Mouse (Mus musculus) kidney, adult 8-10 months (tissue): Measurements from ENCODE around the gene Rab35.
A peak's percentile ranks its signal among the peaks of the same experiment; 100 is the strongest.

ENCODE experiments used
- DNase-seq, 2 experiments: peaks; one replicate each; pipeline ENCODE4 v3.0.0; 2022

Rab35 gene

GRCm38 (mm10) chr5:115631505-115632357 lies at the start of gene Rab35:
Rab35 (plus strand) TSS chr5:115631908.
- peak; percentile 93 to 95 for DNase-seq

GRCm38 (mm10) chr5:115585616-115586015 lies 46.1 kb upstream of the Rab35 start:
- peak; percentile 63 to 71 for DNase-seq

GRCm38 (mm10) chr5:115586166-115586565 lies 45.5 kb upstream of the Rab35 start:
- no peak for DNase-seq

GRCm38 (mm10) chr5:115586780-115587179 lies 44.9 kb upstream of the Rab35 start:
- DNase-seq, result no peak

DNA sequence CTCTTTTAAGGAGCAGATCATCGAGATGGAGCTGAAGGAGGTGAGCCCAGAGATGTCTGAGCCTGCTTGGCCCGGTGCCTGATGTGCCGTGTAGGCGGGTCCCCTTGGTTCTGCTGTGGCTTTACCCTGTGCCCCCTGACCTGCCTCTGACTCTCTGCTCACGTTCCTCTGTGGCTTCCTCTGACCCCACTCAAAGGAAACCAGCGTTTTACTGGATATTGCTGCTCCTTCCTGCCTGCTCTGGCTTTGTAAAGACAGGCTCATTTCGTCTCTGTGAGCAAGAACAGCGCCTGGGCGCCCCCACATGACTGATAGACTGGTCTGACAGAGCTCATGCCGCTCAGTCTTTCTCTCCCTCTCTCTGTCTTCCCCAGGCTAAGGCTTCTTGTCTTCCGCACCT lies 40.7 kb upstream of the Rab35 start:
- DNase-seq, result no peak

- DNase-seq, result no peak
Measured at GRCm38 (mm10) chr5:115591506-115591905, 40.2 kb upstream of the Rab35 start.

DNA sequence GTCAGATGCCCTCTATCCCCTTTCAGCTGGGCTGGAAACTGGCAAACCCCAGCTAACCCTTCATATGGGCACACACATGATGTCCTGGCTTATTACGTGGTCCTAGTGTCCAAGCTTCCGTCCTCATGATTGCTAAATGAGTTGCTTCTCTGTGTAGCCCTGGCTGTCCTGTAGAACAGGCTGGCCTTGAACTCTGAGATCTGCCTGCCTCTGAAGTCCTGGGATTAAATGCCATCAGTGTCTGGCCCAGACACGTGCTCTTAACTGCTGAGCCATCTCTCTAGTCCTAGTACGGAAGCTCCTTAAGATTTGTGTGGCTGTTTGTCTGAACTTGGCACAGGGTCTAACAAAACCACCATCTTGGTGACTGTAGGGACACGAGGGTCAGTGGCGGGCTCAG lies 28.1 kb upstream of the Rab35 start:
- DNase-seq, result no peak

- no peak for DNase-seq
Measured at GRCm38 (mm10) chr5:115611566-115611965, 20.1 kb upstream of the Rab35 start.

GRCm38 (mm10) chr5:115613332-115613731 lies 18.4 kb upstream of the Rab35 start:
- no peak for DNase-seq

DNA sequence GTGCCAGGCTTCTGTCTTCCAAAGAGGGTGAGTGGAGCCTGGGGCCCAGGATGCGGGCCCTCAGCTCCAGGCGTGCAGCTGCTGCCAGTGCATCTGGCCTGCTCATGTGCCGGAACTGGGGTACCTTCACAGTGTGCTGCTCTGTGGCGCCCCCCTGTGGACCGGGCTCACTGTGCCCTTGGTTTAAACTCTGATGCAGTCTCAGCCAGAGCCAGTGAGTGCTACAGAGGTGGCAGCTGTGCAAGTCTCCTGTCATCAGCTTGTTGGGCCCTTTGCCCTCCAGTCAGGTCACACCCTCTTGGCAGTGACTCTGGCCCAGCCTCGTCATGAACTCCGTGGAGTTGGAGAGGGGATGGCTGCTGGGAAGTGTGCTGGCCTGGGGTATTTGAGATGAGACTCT lies 16.8 kb upstream of the Rab35 start:
- peak in 1 of 2 experiments; percentile 57 for DNase-seq

DNA sequence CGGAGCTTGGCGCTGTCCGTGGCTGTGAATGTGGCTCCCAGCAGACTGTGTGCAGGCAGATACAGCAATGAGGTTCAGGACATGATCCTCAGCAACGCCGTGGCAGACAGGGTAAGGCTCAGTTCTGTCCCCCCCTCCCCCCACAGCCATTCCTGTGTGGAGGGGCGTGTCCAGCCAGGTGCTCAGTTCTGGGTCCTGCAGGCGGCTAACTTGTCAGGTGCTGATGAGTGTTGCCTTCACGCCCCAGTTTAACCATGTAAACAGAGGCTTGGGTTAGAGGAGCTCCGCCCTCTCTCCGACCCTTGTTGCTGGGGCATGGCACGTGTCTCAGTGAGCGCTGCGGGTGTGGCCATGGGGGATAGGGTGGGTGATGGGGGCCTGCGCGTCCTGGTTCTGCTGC lies 12.0 kb upstream of the Rab35 start:
- no peak for DNase-seq

DNA sequence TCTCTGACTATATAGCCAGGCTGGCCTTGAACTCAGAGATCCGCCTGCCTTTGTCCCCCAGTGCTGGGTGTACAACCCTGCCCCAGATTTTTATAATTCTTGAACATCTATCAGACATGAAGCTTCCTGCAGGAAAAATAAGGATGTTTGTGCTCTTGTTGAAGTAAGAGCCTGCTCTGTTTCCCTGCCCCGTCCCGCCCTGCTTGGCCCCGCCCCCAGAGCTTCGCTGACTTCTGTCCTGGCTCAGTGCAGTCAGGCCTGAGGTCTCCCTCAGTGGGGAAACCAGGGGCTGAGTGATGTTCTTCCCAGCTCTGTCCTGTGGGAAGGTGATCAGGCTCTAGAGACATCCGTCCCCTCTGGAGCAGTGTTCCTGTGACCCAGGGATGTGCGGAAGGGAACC lies 9.0 kb upstream of the Rab35 start:
- DNase-seq, result no peak

DNA sequence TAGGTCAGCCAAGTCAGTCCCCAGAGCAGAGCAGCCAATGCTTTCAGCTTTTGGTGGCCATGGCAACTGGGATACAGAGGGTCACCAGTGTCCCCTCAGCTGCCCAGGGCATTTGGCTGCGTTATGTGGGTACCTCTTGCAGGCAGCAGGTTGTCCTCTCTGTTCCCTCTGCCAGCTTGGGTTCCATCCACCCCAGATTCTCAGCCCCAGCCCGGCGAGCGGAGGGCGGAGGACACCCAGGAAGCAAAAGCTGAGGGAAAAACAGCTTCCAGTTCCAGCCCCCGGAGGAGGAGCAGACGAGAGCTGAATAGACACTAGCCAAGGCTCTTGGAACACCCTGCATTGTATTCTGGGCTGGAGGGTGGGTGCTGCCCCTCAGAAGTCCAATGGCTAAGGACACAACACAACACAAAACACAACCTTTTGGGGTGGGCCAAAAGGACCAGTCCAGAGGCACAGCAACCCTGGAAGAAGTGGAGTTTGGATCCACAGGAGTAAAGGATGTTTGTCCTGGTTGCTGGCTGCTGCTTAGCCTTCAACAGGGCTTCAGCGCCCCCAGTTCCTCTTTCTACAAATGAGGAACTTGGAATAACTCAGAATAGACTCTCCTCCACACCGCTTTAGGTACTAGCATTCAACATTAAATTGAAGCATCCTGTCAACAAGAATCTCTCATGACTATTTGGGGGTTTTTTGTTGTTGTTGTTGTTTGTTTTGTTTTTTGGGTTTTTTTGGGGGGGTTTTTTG lies 7.8 kb upstream of the Rab35 start:
- no peak for DNase-seq

DNA sequence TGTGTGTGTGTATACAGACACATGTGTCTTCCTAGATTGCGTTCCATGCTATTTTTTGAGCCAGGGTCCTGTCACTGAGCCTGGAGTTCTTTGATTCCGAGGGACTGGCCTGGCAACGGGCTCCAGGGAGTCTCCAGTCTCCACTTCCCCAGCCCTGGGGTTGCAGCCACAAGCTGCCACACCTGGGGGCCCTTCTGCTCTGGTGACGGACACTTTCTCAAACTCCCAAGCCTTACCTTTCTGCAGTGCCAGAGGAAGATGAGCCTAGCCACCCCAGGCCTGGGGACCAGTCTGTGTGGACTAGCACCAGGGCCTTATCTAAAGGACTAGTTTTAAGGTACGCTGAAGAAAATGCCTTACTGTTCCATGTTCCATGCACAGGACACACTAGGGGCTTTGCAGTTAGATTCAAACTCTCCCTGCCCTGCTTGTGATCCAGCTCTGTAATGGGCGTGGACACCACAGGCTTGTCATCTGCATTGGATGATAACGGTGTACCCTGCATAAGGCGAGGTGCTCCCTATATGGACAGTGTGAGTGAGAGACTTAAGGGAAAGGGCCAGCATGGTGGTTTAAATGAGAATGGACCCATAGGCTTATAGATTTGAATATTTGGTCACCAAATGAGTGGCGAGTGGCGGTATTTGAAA lies 5.3 kb upstream of the Rab35 start:
- no peak for DNase-seq

- DNase-seq, result no peak
Measured at GRCm38 (mm10) chr5:115628083-115628482, 3.6 kb upstream of the Rab35 start.

DNA sequence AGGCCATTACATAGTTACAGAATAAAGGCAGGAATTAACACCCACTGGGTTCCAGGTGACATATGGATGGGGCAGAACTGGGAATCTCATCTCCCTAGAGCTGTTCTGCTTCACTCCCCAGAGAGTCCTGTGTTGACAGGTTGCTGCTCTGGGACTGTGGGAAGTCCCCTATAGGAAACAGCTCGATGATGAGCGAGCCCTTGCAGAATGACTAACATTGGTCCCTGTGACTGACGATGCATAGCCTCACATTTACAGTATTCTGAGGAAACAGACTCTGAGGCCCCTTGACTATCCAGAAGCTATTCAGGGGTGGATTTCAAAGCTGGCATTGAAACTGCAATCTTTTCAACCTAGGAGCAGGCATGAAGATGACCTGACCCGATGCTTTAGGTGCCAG lies 2.0 kb upstream of the Rab35 start:
- DNase-seq, result no peak

GRCm38 (mm10) chr5:115630291-115630690 lies 1.4 kb upstream of the Rab35 start:
- DNase-seq, result no peak

DNA sequence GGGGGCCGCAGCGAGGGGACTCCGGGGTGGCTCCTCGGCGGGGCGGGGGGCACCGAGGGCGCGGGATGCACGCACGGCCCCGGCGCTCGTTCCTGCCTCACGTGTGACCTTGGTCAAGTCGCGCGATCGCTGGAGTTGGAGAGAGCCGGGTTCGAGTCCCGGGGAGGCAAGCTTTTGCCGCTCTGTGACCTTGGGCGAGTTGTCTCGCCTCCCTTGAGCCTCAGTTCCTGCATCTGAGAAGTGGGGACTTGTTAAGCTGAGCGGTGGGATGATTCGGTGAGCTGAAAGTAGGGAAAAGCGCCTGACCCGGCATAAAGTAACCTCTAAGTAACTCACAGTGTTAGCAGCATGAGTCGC lies 628 bp downstream of the Rab35 start:
- DNase-seq, result peak in 1 of 2 experiments; percentile 26

- DNase-seq, result no peak
Measured at GRCm38 (mm10) chr5:115633060-115633459, 1.4 kb downstream of the Rab35 start.

DNA sequence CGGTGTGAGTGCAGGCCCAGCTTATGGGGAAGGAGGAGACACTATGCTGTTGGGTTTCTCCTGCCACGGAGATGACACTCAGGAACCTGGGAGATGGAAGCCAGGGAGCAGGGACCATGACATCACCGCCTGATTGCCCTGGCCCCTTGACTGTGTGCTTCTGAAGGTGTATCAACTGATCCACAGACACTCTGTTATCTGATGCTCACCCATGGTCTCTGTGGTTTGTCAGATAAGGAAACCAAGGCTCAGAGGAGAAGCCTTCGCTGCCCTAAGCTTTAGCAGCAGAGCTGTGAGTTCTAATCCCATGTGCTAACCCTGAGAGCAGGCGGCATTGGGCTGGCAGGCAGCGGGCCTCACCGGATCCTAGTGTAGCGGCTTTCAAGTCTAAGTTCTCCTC lies 2.3 kb downstream of the Rab35 start:
- DNase-seq, result no peak

- DNase-seq, result no peak
Measured at GRCm38 (mm10) chr5:115635536-115635935, 3.8 kb downstream of the Rab35 start.

GRCm38 (mm10) chr5:115644192-115644591 lies 12.5 kb downstream of the Rab35 start:
- no peak for DNase-seq

DNA sequence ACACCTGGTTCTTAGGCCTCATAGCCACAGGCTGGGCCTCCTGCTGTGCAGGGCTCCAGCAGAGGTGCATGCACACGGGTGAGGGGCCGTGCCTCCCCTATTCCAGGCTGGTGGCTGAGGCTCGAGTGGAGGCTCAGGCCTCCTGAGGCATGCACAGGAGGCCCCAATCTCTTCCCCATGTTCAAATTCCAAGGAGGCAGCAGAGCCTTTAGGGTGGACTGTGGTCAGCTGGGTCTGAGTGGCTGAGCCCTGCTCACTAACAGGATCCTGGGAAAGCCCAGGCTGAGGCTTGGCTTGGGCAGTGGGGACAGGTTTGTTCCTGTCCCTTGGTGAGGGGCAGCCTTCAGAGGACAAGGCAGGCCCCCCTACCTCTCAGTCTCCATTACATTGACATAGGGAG lies 17.2 kb downstream of the Rab35 start:
- peak in 1 of 2 experiments; percentile 17 for DNase-seq

DNA sequence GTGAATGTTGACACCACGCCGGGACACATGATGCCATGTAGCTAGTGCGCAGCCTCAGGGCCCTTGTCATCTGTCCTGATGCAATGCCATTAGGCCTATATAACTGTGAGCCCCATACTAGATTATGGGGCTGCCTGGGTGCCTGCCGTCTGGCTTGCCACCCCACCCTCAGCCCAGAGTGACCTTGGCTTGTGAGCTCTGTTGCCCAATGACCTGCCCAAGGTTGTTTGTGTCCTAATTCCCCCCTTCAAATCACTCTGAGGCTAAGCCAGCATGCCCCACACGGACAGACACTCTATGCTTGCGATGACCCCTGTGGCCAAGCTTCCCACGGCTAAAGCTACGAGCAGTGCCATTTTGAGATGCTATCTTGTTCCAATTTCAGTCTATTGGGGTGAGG lies 18.0 kb downstream of the Rab35 start:
- DNase-seq, result no peak
